Mouse (Mus musculus) hindlimb bud, embryonic 11.5 days (tissue): ENCODE measurements around the gene Dok4.

Source experiments
- DNase-seq: peaks from one replicate; pipeline ENCODE4 v3.0.0-alpha.2; 2012; ENCODE audit warnings: low read depth, low spot score; ENCODE audit errors: extremely low spot score

The Dok4 gene

GRCm38 (mm10) chr8:94876197-94876730, at the start of gene Dok4:
Gene Dok4 (minus strand): TSS chr8:94876330.
- no peak for DNase-seq

- no peak for DNase-seq
Measured at GRCm38 (mm10) chr8:94923405-94923804, 47.3 kb upstream of the Dok4 start, which contains the start of gene Adgrg5. Gene Adgrg5 (plus strand): TSS chr8:94923694.

- DNase-seq, result no peak
Measured at GRCm38 (mm10) chr8:94922602-94923001, 46.5 kb upstream of the Dok4 start.

- DNase-seq, result no peak
Measured at GRCm38 (mm10) chr8:94922176-94922575, 46.0 kb upstream of the Dok4 start.

- DNase-seq, result no peak
Measured at GRCm38 (mm10) chr8:94919256-94919655, 43.1 kb upstream of the Dok4 start.

- no peak for DNase-seq
Measured at GRCm38 (mm10) chr8:94917851-94918495, 41.8 kb upstream of the Dok4 start, which contains the start of gene Ccdc102a. Gene Ccdc102a (minus strand): TSS chr8:94918098.

GRCm38 (mm10) chr8:94917352-94917751, 41.2 kb upstream of the Dok4 start:
- DNase-seq, result peak; percentile 85

GRCm38 (mm10) chr8:94916960-94917324, 40.8 kb upstream of the Dok4 start:
- no peak for DNase-seq

GRCm38 (mm10) chr8:94916311-94916959, 40.3 kb upstream of the Dok4 start:
- DNase-seq, result no peak

- no peak for DNase-seq
Measured at GRCm38 (mm10) chr8:94914701-94915101, 38.6 kb upstream of the Dok4 start.

- no peak for DNase-seq
Measured at GRCm38 (mm10) chr8:94914256-94914655, 38.1 kb upstream of the Dok4 start.

GRCm38 (mm10) chr8:94913061-94913660, 37.0 kb upstream of the Dok4 start:
- DNase-seq, result no peak

GRCm38 (mm10) chr8:94908847-94909246, 32.7 kb upstream of the Dok4 start:
- DNase-seq, result peak; percentile 77

- DNase-seq, result no peak
Measured at GRCm38 (mm10) chr8:94907591-94908300, 31.6 kb upstream of the Dok4 start.

GRCm38 (mm10) chr8:94904450-94905175, 28.5 kb upstream of the Dok4 start:
- no peak for DNase-seq

- peak; percentile 53 for DNase-seq
Measured at GRCm38 (mm10) chr8:94903709-94904108, 27.6 kb upstream of the Dok4 start.

GRCm38 (mm10) chr8:94901031-94901430, 24.9 kb upstream of the Dok4 start:
- no peak for DNase-seq

GRCm38 (mm10) chr8:94900617-94901016, 24.5 kb upstream of the Dok4 start:
- no peak for DNase-seq

- DNase-seq, result no peak
Measured at GRCm38 (mm10) chr8:94899262-94899661, 23.1 kb upstream of the Dok4 start.

- DNase-seq, result no peak
Measured at GRCm38 (mm10) chr8:94892917-94893316, 16.8 kb upstream of the Dok4 start.
